Mouse (Mus musculus) CH12.LX (cell line): Measurements from ENCODE around the gene Calhm5. TPM values are rescaled to one million over a fixed set of nuclear protein-coding genes. Genes with fewer than 3 reads are reported as not detected.

Source experiments
- DNase-seq: peaks from one replicate; pipeline ENCODE4 v3.0.0-alpha.2; 2013; ENCODE audit errors: extremely low read depth
- H3K27ac ChIP-seq: 2 replicates; pipeline ENCODE4 v1.5.1; 2012; ENCODE audit warnings: low read depth, mild to moderate bottlenecking, control low read depth, moderate library complexity; ENCODE audit not compliant: insufficient read depth
- H3K27me3 ChIP-seq: replicated peaks from 2 replicates; pipeline ENCODE3; 2012; ENCODE audit warnings: inconsistent platforms
- H3K36me3 ChIP-seq, 2 experiments: replicated peaks in 1 of 2; 2 replicates each; pipeline versions ENCODE3 to v1.6.1; 2012; ENCODE audit warnings: inconsistent platforms in 1 of 2, low read length in 1 of 2, mild to moderate bottlenecking in 1 of 2, mixed read lengths in 1 of 2, moderate library complexity in 1 of 2; ENCODE audit not compliant: control insufficient read depth in 1 of 2, insufficient read depth in 1 of 2
- H3K4me1 ChIP-seq, 2 experiments: 2 replicates each; pipeline ENCODE4 v1.6.1; 2012; ENCODE audit warnings: inconsistent platforms in 1 of 2, moderate library complexity in 1 of 2; ENCODE audit not compliant: insufficient read depth in 2 of 2, control insufficient read depth in 1 of 2
- H3K4me2 ChIP-seq: 2 replicates; pipeline ENCODE4 v1.6.1; 2012; ENCODE audit warnings: low read depth, mild to moderate bottlenecking, control low read depth; ENCODE audit not compliant: poor library complexity, insufficient read depth, severe bottlenecking
- H3K4me3 ChIP-seq, 3 experiments: fragments of 150-350 bp in 1 of 3; sonication (generic) in 1 of 3; replicated peaks in 1 of 3; 2 replicates each; pipeline versions ENCODE3 to v1.5.1; 2011 to 2012; ENCODE audit warnings: low read depth in 2 of 3, low read length in 2 of 3, mild to moderate bottlenecking in 2 of 3, moderate library complexity in 2 of 3, control low read depth in 1 of 3, improper control_type of control experiment in 1 of 3, inconsistent platforms in 1 of 3, mixed read lengths in 1 of 3; ENCODE audit not compliant: poor library complexity in 1 of 3
- H3K79me2 ChIP-seq: replicated peaks from 2 replicates; pipeline ENCODE4 v1.6.1; 2012; ENCODE audit warnings: mild to moderate bottlenecking, moderate library complexity; ENCODE audit not compliant: control insufficient read depth, poor library complexity, insufficient read depth, severe bottlenecking; ENCODE audit errors: extremely low read depth
- H3K9ac ChIP-seq: 2 replicates; pipeline ENCODE4 v1.6.1; 2012; ENCODE audit warnings: low read depth, mild to moderate bottlenecking, control low read depth, moderate library complexity; ENCODE audit not compliant: insufficient read depth
- H3K9me3 ChIP-seq: replicated peaks from 2 replicates; pipeline ENCODE3; 2012; ENCODE audit warnings: low read length, inconsistent platforms, mixed read lengths
- BHLHE40 ChIP-seq: IDR thresholded peaks from 2 replicates; pipeline ENCODE4 v1.6.1; 2011; ENCODE audit warnings: mild to moderate bottlenecking, low read depth, low read length, improper control_type of control experiment
- E2F4 ChIP-seq: IDR thresholded peaks from 2 replicates; pipeline ENCODE4 v1.6.1; 2011; ENCODE audit warnings: low read depth, low read length, improper control_type of control experiment; ENCODE audit not compliant: insufficient replicate concordance
- ETS1 ChIP-seq: conservative IDR thresholded peaks from 2 replicates; pipeline ENCODE4 v1.6.1; 2012; ENCODE audit warnings: low read depth, mild to moderate bottlenecking, inconsistent platforms, low read length, improper control_type of control experiment, moderate library complexity
- GABPA ChIP-seq: IDR thresholded peaks from 2 replicates; pipeline ENCODE4 v1.6.1; 2012; ENCODE audit warnings: low read depth, low read length, improper control_type of control experiment, inconsistent platforms; ENCODE audit not compliant: insufficient replicate concordance
- JUND ChIP-seq: conservative IDR thresholded peaks from 2 replicates; pipeline ENCODE4 v1.6.1; 2011; ENCODE audit warnings: low read depth, low read length, improper control_type of control experiment
- KAT2A ChIP-seq: IDR thresholded peaks from 2 replicates; pipeline ENCODE4 v1.6.1; 2012; ENCODE audit warnings: low read length, improper control_type of control experiment, inconsistent platforms; ENCODE audit not compliant: insufficient replicate concordance
- MAZ ChIP-seq: IDR thresholded peaks from 2 replicates; pipeline ENCODE4 v1.6.1; 2012; ENCODE audit warnings: low read depth, mild to moderate bottlenecking, inconsistent platforms, low read length, improper control_type of control experiment, moderate library complexity
- MXI1 ChIP-seq: IDR thresholded peaks from 2 replicates; pipeline ENCODE4 v1.6.1; 2011; ENCODE audit warnings: mild to moderate bottlenecking, low read depth, low read length, improper control_type of control experiment
- MYC ChIP-seq: IDR thresholded peaks from 2 replicates; pipeline ENCODE4 v1.6.1; 2011; ENCODE audit warnings: low read depth, mild to moderate bottlenecking, improper control_type of control experiment, low read length
- NELFE ChIP-seq: IDR thresholded peaks from 2 replicates; pipeline ENCODE4 v1.6.1; 2011; ENCODE audit warnings: low read depth, low read length, improper control_type of control experiment
- PAX5 ChIP-seq: IDR thresholded peaks from 2 replicates; pipeline ENCODE4 v1.6.1; 2012; ENCODE audit warnings: low read length, inconsistent platforms, mixed read lengths
- POLR2A ChIP-seq: IDR thresholded peaks from 2 replicates; pipeline ENCODE4 v1.6.1; 2011; ENCODE audit warnings: low read depth, mild to moderate bottlenecking, improper control_type of control experiment, low read length
- USF1 ChIP-seq: IDR thresholded peaks from 2 replicates; pipeline ENCODE4 v1.6.1; 2014; ENCODE audit warnings: low read depth, mild to moderate bottlenecking, inconsistent platforms, low read length, improper control_type of control experiment
- ZKSCAN1 ChIP-seq: IDR thresholded peaks from 2 replicates; pipeline ENCODE4 v1.6.1; 2012; ENCODE audit warnings: low read depth, inconsistent platforms, low read length, improper control_type of control experiment, borderline replicate concordance
- ZMIZ1 ChIP-seq: IDR thresholded peaks from 2 replicates; pipeline ENCODE4 v1.6.1; 2012; ENCODE audit warnings: low read depth, mild to moderate bottlenecking, inconsistent platforms, low read length, improper control_type of control experiment
- dilution Hi-C: fragments of 300-500 bp; cut with MboI; formaldehyde crosslinking; loops from 2 replicates; pipeline ENCODE4 v1.14.3; 2020; ENCODE audit warnings: low sequenced_read_pairs; ENCODE audit not compliant: extremely low pct_unique_long_range_greater_than_20kb, extremely low pct_ligation_motif_present
- in situ Hi-C: fragments of 300-500 bp; cut with MboI; formaldehyde crosslinking; loops from 3 replicates; pipeline ENCODE4 v1.14.3; 2019; ENCODE audit warnings: low sequenced_read_pairs, low pct_ligation_motif_present, low pct_unique_long_range_greater_than_20kb, mixed read lengths
- polyA plus RNA-seq: library from polyadenylated mRNA; unstranded; fragments of >175 nt; gene quantifications from 2 replicates; pipeline ENCODE4 v1.2.1, GENCODE M21; 2012; ENCODE audit warnings: low read depth; ENCODE audit not compliant: insufficient read length
- total RNA-seq, 2 experiments: library from RNA; depleted of rRNA; stranded (reverse); fragments of 300-350 nt in 1 of 2; fragments of >200 nt in 1 of 2; gene quantifications; 2 replicates each; pipeline ENCODE4 v1.2.3; 2012 to 2014

Gene Calhm5
- total and polyA plus RNA-seq, 3 experiments = 0.09 to 0.28 TPM; not detected in 1

- TF ChIP-seq ETS1 (no peak), USF1 (no peak), MXI1 (no peak), MAZ (no peak)
- TF ChIP-seq, all 38 proteins: peak for 0
- Histone ChIP-seq H3K4me3 (no peak overlapping the region), H3K27ac (no peak overlapping the region), H3K9me3 (no peaks in the 10 kb centered on the region), H3K79me2 (no peaks in the 10 kb centered on the region), H3K9ac (no peak overlapping the region), H3K36me3 (no peaks in the 10 kb centered on the region), H3K27me3 (no peaks in the 10 kb centered on the region), H3K4me2 (no peak overlapping the region), H3K4me1 (peaks cover 0 to 7% of the 10 kb centered on the region in 2 experiments; a peak in 2 of 4 replicates)
- dilution Hi-C loops = no loop called here
- DNase-seq = no peak
- in situ Hi-C loops = no loop called here
Observed at GRCm38 (mm10) chr10:34136432-34136831, 40.1 kb upstream of the Calhm5 start.

GRCm38 (mm10) chr10:34131356-34131755 lies 35.0 kb upstream of the Calhm5 start:
- in situ Hi-C loops (no loop called here), dilution Hi-C loops (no loop called here)

GRCm38 (mm10) chr10:34128391-34128790 lies 32.1 kb upstream of the Calhm5 start:
- TF ChIP-seq E2F4 = no peak
- no peak for TF ChIP-seq PAX5
- no peak for TF ChIP-seq MYC
- TF ChIP-seq ZMIZ1 = no peak
- no peak for TF ChIP-seq JUND
- TF ChIP-seq USF1 = 0 out of 2 replicates have a peak, but pooled peaks have one; percentile 6
- Histone ChIP-seq H3K9ac (no peak overlapping the region), H3K27ac (no peak overlapping the region), H3K27me3 (no peaks in the 10 kb centered on the region), H3K9me3 (no peaks in the 10 kb centered on the region), H3K4me2 (peak overlapping the region; percentile 65; the same call in 1 of the 2 replicates), H3K4me3 (no peak overlapping the region), H3K4me1 (peaks cover 0 to 16% of the 10 kb centered on the region in 2 experiments; a peak in 2 of 4 replicates), H3K36me3 (no peaks in the 10 kb centered on the region), H3K79me2 (no peaks in the 10 kb centered on the region)
- in situ Hi-C loops = no loop called here
- no peak for DNase-seq
- dilution Hi-C loops = no loop called here

More at GRCm38 (mm10) chr10:34131356-34131755, 35.0 kb upstream of the Calhm5 start:
- Histone ChIP-seq H3K4me3 (no peak overlapping the region), H3K27me3 (no peaks in the 10 kb centered on the region), H3K4me1 (peaks cover 0 to 16% of the 10 kb centered on the region in 2 experiments; a peak in 2 of 4 replicates), H3K79me2 (no peaks in the 10 kb centered on the region), H3K36me3 (no peaks in the 10 kb centered on the region), H3K27ac (no peak overlapping the region), H3K9me3 (no peaks in the 10 kb centered on the region), H3K4me2 (no peak overlapping the region), H3K9ac (no peak overlapping the region)
- TF ChIP-seq MAZ (no peak), GABPA (no peak), ETS1 (0 out of 2 replicates have a peak, but pooled peaks have one; percentile 29), ZKSCAN1 (no peak), BHLHE40 (peak; percentile 91), POLR2A (no peak), NELFE (no peak), KAT2A (no peak), MXI1 (no peak)
- DNase-seq = peak; percentile 37
